Mouse (Mus musculus) natural killer cell, adult 2 months (primary cell): ENCODE measurements around the gene Ube2v1.

Experiments
- DNase-seq, 2 experiments: peaks; one replicate each; pipeline ENCODE4 v3.0.0; 2022; ENCODE audit warnings: low spot score in 2 of 2

Ube2v1 gene

GRCm38 (mm10) chr2:167631591-167632448, at the start of gene Ube2v1:
Ube2v1 (minus strand) TSS chr2:167632095.
- DNase-seq, result peak; percentile 97 to 99

- DNase-seq, result peak; percentile 69 to 81
These were observed 48.8 kb upstream of the Ube2v1 start for GRCm38 (mm10) chr2:167680657-167681056.

GRCm38 (mm10) chr2:167679902-167680430, 48.1 kb upstream of the Ube2v1 start:
- peak; percentile 91 to 93 for DNase-seq

GRCm38 (mm10) chr2:167678600-167678999, 46.7 kb upstream of the Ube2v1 start:
- peak in 1 of 2 experiments; percentile 48 for DNase-seq

GRCm38 (mm10) chr2:167675120-167675909, 43.4 kb upstream of the Ube2v1 start:
- peak in 1 of 2 experiments; percentile 49 for DNase-seq

- peak in 1 of 2 experiments; percentile 48 for DNase-seq
These were observed 40.4 kb upstream of the Ube2v1 start for GRCm38 (mm10) chr2:167672212-167672685.

- no peak for DNase-seq
These were observed 39.3 kb upstream of the Ube2v1 start for GRCm38 (mm10) chr2:167671101-167671633.

GRCm38 (mm10) chr2:167669398-167669797, 37.5 kb upstream of the Ube2v1 start:
- DNase-seq, result no peak

- DNase-seq, result no peak
These were observed 36.5 kb upstream of the Ube2v1 start for GRCm38 (mm10) chr2:167668426-167668825.

- DNase-seq, result no peak
These were observed 34.2 kb upstream of the Ube2v1 start for GRCm38 (mm10) chr2:167665972-167666713.

GRCm38 (mm10) chr2:167662713-167663112, 30.8 kb upstream of the Ube2v1 start:
- no peak for DNase-seq

- peak; percentile 85 to 90 for DNase-seq
These were observed 29.6 kb upstream of the Ube2v1 start, which contains the start of gene Gm20431 for GRCm38 (mm10) chr2:167661270-167662203. Gm20431 (minus strand) TSS chr2:167661496.

GRCm38 (mm10) chr2:167660611-167660971, 28.7 kb upstream of the Ube2v1 start:
- DNase-seq, result no peak

GRCm38 (mm10) chr2:167659847-167660610, 28.1 kb upstream of the Ube2v1 start:
- DNase-seq, result no peak

GRCm38 (mm10) chr2:167659177-167659846, 27.4 kb upstream of the Ube2v1 start:
- DNase-seq, result no peak

GRCm38 (mm10) chr2:167658712-167659111, 26.8 kb upstream of the Ube2v1 start:
- no peak for DNase-seq

- no peak for DNase-seq
These were observed 26.1 kb upstream of the Ube2v1 start for GRCm38 (mm10) chr2:167657973-167658372.

GRCm38 (mm10) chr2:167656629-167657478, 25.0 kb upstream of the Ube2v1 start:
- peak; percentile 80 to 85 for DNase-seq
